Mouse (Mus musculus): ENCODE data around the gene Nit1.

The Nit1 gene

GRCm38 (mm10) chr1:171293906-171294297 is 51.5 kb downstream of the Nit1 start:
- DNase-seq (ENCODE audit: low spot score), result no peak

- DNase-seq (ENCODE audit: low spot score), result peak; percentile 19
Measured at GRCm38 (mm10) chr1:171293351-171293750, 52.1 kb downstream of the Nit1 start.

- DNase-seq (ENCODE audit: low spot score), result no peak
Measured at GRCm38 (mm10) chr1:171288328-171288727, 57.1 kb downstream of the Nit1 start.

Measured in layer of hippocampus, adult 11-12 months (tissue).